Mouse (Mus musculus): ENCODE measurements around the gene Isg20l2.

DNA sequence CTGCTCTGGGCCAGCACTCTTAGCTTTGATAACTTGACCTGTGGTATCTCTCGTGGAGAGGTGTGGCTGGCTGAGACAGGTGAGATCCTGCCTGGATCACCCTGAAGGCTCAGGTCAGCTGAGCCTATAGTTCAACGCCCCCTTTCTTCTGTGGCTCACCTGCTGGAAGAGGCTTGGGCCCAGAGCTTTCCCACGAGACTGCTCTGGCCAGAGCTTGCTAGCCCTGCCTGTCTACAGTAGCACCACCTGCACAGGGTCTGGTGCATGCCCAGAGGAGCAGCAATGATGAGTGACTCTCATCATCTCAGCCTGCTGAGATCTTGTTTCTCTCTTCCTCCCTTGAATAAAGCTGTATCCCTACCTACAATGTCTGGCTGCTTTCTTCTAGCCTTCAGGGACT lies 50.0 kb downstream of the Isg20l2 start:
- TF ChIP-seq CTCF (IDR thresholded peaks at IDR 0.05; ENCODE audit: low read depth, low read length) (no peak), POLR2A (IDR thresholded peaks at IDR 0.05; ENCODE audit: borderline replicate concordance, low read depth, low read length) (no peak)

Measured in bone marrow macrophage, adult 2 months (primary cell).